Mouse (Mus musculus): ENCODE measurements around the gene Fbxo46. TPM values are rescaled to one million over a fixed set of nuclear protein-coding genes. Genes with fewer than 3 reads are reported as not detected.

The Fbxo46 gene
- total RNA-seq, 2 experiments from 2014 or later = 10.7 to 11.1 TPM

- no peak for DNase-seq
These were observed 49.8 kb downstream of the Fbxo46 start for GRCm38 (mm10) chr7:19169506-19169905.

- no peak for DNase-seq
These were observed 50.5 kb downstream of the Fbxo46 start for GRCm38 (mm10) chr7:19170142-19170541.

GRCm38 (mm10) chr7:19171831-19172230, 52.2 kb downstream of the Fbxo46 start:
- no peak for DNase-seq

- DNase-seq = peak; percentile 89
These were observed 53.2 kb downstream of the Fbxo46 start for GRCm38 (mm10) chr7:19172874-19173273.

- DNase-seq = no peak
These were observed 56.3 kb downstream of the Fbxo46 start, which contains the start of gene Eml2 for GRCm38 (mm10) chr7:19175708-19176515. Gene Eml2, plus strand, starts transcription at chr7:19176421.

GRCm38 (mm10) chr7:19176516-19176947, 56.9 kb downstream of the Fbxo46 start:
- no peak for DNase-seq

- no peak for DNase-seq
These were observed 57.6 kb downstream of the Fbxo46 start for GRCm38 (mm10) chr7:19177216-19177615.

GRCm38 (mm10) chr7:19178035-19178434, 58.4 kb downstream of the Fbxo46 start:
- DNase-seq = no peak

- peak; percentile 87 for DNase-seq
These were observed 58.9 kb downstream of the Fbxo46 start for GRCm38 (mm10) chr7:19178443-19179092.

- DNase-seq = peak; percentile 81
These were observed 59.5 kb downstream of the Fbxo46 start for GRCm38 (mm10) chr7:19179173-19179572.

- no peak for DNase-seq
These were observed 60.3 kb downstream of the Fbxo46 start for GRCm38 (mm10) chr7:19179936-19180335.

GRCm38 (mm10) chr7:19180862-19181429, 61.3 kb downstream of the Fbxo46 start:
- peak; percentile 78 for DNase-seq

GRCm38 (mm10) chr7:19184250-19184649, 64.6 kb downstream of the Fbxo46 start:
- DNase-seq = peak; percentile 30

GRCm38 (mm10) chr7:19184758-19185157, 65.1 kb downstream of the Fbxo46 start:
- DNase-seq = peak; percentile 57

Small RNA genes lying within 50 kb of the gene (microRNA-seq; reads per million reads assigned to microRNA genes)
- gene Mir3100 (3.7 reads per million), gene Mir330 (723 reads per million, percentile 69 among the genes with 10 or more reads in this experiment)

Other genes with a start within 250 kb of the Fbxo46 start
- 1 to 10 TPM; 5.0 to 7.9 TPM for gene Pglyrp1, start 248.5 kb upstream of the Fbxo46 start, total RNA-seq (2021)
- 10 to 100 TPM; 12.5 to 13.9 TPM for gene Ccdc61, start 209.4 kb upstream of the Fbxo46 start, total RNA-seq (2021)
- gene Nova2, start 194.0 kb upstream of the Fbxo46 start, total RNA-seq (2021) = 1 to 10 TPM; 6.1 to 7.4 TPM
- not detected for gene Nanos2, start 132.5 kb upstream of the Fbxo46 start, total RNA-seq (2021)
- 1 to 10 TPM; 6.4 to 6.8 TPM for gene Mypop, start 128.6 kb upstream of the Fbxo46 start, total RNA-seq (2021)
- 10 to 100 TPM; 36.9 to 37.2 TPM for gene Irf2bp1, start 115.8 kb upstream of the Fbxo46 start, total RNA-seq (2021)
- 10 to 100 TPM in 1 of 2 experiments, 1 to 10 TPM in 1; 4.8 to 14.0 TPM for gene Foxa3, start 96.3 kb upstream of the Fbxo46 start, total RNA-seq (2021)
- gene Sympk, start 95.5 kb upstream of the Fbxo46 start, total RNA-seq (2021) = 10 to 100 TPM; 78.0 to 89.0 TPM
- not detected for gene Rsph6a, start 65.2 kb upstream of the Fbxo46 start, total RNA-seq (2021)
- 10 to 100 TPM; 43.5 to 48.4 TPM for gene Dmwd, start 43.6 kb upstream of the Fbxo46 start, total RNA-seq (2021)
- 10 to 100 TPM; 51.8 to 93.9 TPM for gene Dmpk, start 36.0 kb upstream of the Fbxo46 start, total RNA-seq (2021)
- 10 to 100 TPM; 12.3 to 17.3 TPM for gene Six5, start 25.3 kb upstream of the Fbxo46 start, total RNA-seq (2021)
- gene Gm4969, start 1.5 kb upstream of the Fbxo46 start, total RNA-seq (2021) = under 1 TPM; 0.21 to 0.24 TPM
- gene Qpctl, start 29.4 kb downstream of the Fbxo46 start, total RNA-seq (2021) = 10 to 100 TPM; 12.5 to 12.6 TPM
- 10 to 100 TPM; 90.1 to 91.2 TPM for gene Snrpd2, start 29.9 kb downstream of the Fbxo46 start, total RNA-seq (2021)
- gene Gipr, start 46.3 kb downstream of the Fbxo46 start, total RNA-seq (2021) = under 1 TPM; 0.75 to 0.94 TPM
- gene Eml2, start 56.6 kb downstream of the Fbxo46 start, total RNA-seq (2021) = 10 to 100 TPM; 37.7 to 41.0 TPM
- 1 to 10 TPM; 7.4 to 9.2 TPM for gene Gpr4, start 92.7 kb downstream of the Fbxo46 start, total RNA-seq (2021)
- 10 to 100 TPM; 26.5 to 26.6 TPM for gene Opa3, start 108.5 kb downstream of the Fbxo46 start, total RNA-seq (2021)
- 10 to 100 TPM; 73.9 to 77.2 TPM for gene Vasp, start 152.0 kb downstream of the Fbxo46 start, total RNA-seq (2021)
- gene Ppm1n, start 160.2 kb downstream of the Fbxo46 start, total RNA-seq (2021) = under 1 TPM in 1 of 2 experiments, not detected in 1; 0.30 TPM
- gene Rtn2, start 162.8 kb downstream of the Fbxo46 start, total RNA-seq (2021) = 10 to 100 TPM; 20.2 to 59.7 TPM
- gene Fosb, start 190.2 kb downstream of the Fbxo46 start, total RNA-seq (2021) = 10 to 100 TPM in 1 of 2 experiments, 1 to 10 TPM in 1; 1.2 to 12.9 TPM
- 10 to 100 TPM; 37.1 to 41.3 TPM for gene Ercc1, start 224.9 kb downstream of the Fbxo46 start, total RNA-seq (2021)
- gene Cd3eap, start 239.6 kb downstream of the Fbxo46 start, total RNA-seq (2021) = 10 to 100 TPM; 11.5 to 11.7 TPM
- 1 to 10 TPM; 5.0 to 6.0 TPM for gene Ppp1r13l, start 239.9 kb downstream of the Fbxo46 start, total RNA-seq (2021)